In genomic region chr9:41975968-41976367, GRCm38 (mm10) we compare ENCODE assay signal across 21 mouse cellular contexts.
A peak's percentile ranks its signal among the peaks of the same experiment; 100 is the strongest.
DNase-seq lines count a peak whose midpoint lies in the region; ATAC-seq lines count a peak whose summit lies in the region.
"Had no signal": no experiment of that assay in that cellular context is flagged by ENCODE, and none has a peak within 500 bp of the region (broad histone marks: within the 10 kb centered on the region; RNA-seq: fewer than 3 reads in every experiment).

No protein-coding gene starts in this region.

- H3K36me3 ChIP-seq in heart, embryonic 13.5 days: no peaks in the 10 kb centered on the region
- H3K36me3 ChIP-seq in lung, embryonic 16.5 days (ENCODE audit: control insufficient read depth, insufficient read depth, low read length): peaks cover 10% of the 10 kb centered on the region

- peak overlapping the region; percentile 3; the same call in 1 of the 2 replicates for H3K4me2 ChIP-seq in heart, embryonic 13.5 days
- H3K4me2 ChIP-seq in lung, embryonic 16.5 days (ENCODE audit: low read depth, low read length): no peak overlapping the region
- H3K4me2 ChIP-seq: embryonic facial prominence, embryonic 13.5 days; embryonic facial prominence, embryonic 15.5 days; forebrain, embryonic 12.5 days had no signal

- no peak overlapping the region for H3K9ac ChIP-seq in heart, embryonic 13.5 days
- no peak overlapping the region for H3K9ac ChIP-seq in lung, embryonic 16.5 days (ENCODE audit: low read length)
- H3K9ac ChIP-seq: embryonic facial prominence, embryonic 13.5 days; embryonic facial prominence, embryonic 15.5 days; forebrain, embryonic 12.5 days had no signal

- 38% methylated on average over 15 of the region's 15 CpGs for WGBS in heart, embryonic 13.5 days
- 53% methylated on average over 15 of the region's 15 CpGs for whole genome bisulfite sequencing in lung, embryonic 16.5 days

- peaks cover 37% of the 10 kb centered on the region for H3K4me1 ChIP-seq in heart, embryonic 13.5 days
- no peaks in the 10 kb centered on the region for H3K4me1 ChIP-seq in lung, embryonic 16.5 days (replicated peaks; ENCODE audit: control insufficient read depth, insufficient read depth, low read length)
- H3K4me1 ChIP-seq: embryonic facial prominence, embryonic 15.5 days; forebrain, embryonic 12.5 days had no signal

- no peak overlapping the region for H3K4me3 ChIP-seq in heart, embryonic 13.5 days
- no peak overlapping the region for H3K4me3 ChIP-seq in lung, embryonic 16.5 days (ENCODE audit: low read length)
- H3K4me3 ChIP-seq: embryonic facial prominence, embryonic 13.5 days; embryonic facial prominence, embryonic 15.5 days; erythroblast, embryonic 14.5 days; forebrain, embryonic 10.5 days; forebrain, embryonic 12.5 days had no signal

- no peaks in the 10 kb centered on the region for H3K9me3 ChIP-seq in heart, embryonic 13.5 days
- no peaks in the 10 kb centered on the region for H3K9me3 ChIP-seq in lung, embryonic 16.5 days (ENCODE audit: control insufficient read depth, low read length)
- H3K9me3 ChIP-seq: embryonic facial prominence, embryonic 13.5 days; forebrain, embryonic 12.5 days had no signal

- 0 out of 2 replicates have a peak overlapping the region, but pooled peaks have one; percentile 5 for H3K27ac ChIP-seq in heart, embryonic 13.5 days (replicated peaks)
- H3K27ac ChIP-seq in lung, embryonic 16.5 days (ENCODE audit: low read length): no peak overlapping the region
- H3K27ac ChIP-seq: embryonic facial prominence, embryonic 13.5 days; embryonic facial prominence, embryonic 15.5 days; forebrain, embryonic 10.5 days; forebrain, embryonic 12.5 days had no signal

- no peak for ATAC-seq in heart, embryonic 13.5 days (ENCODE audit: extremely low read depth, insufficient number of reproducible peaks, low FRiP score, low TSS enrichment)
- ATAC-seq in lung, embryonic 16.5 days (ENCODE audit: low read depth): 0 out of 2 replicates have a peak, but pooled peaks have one; percentile 57
- ATAC-seq: forebrain, embryonic 14.5 days; forebrain, embryonic 16.5 days had no signal

- H3K27me3 ChIP-seq in heart, embryonic 13.5 days (replicated peaks): no peaks in the 10 kb centered on the region
- H3K27me3 ChIP-seq in lung, embryonic 16.5 days (ENCODE audit: control insufficient read depth, insufficient read depth, low read depth, low read length): no peaks in the 10 kb centered on the region
- H3K27me3 ChIP-seq: embryonic facial prominence, embryonic 13.5 days; embryonic facial prominence, embryonic 15.5 days; forebrain, embryonic 12.5 days had no signal

- DNase-seq in heart, postnatal 4 days: no peak
- DNase-seq in lung, adult 18-20 months: no peak
- DNase-seq: adrenal gland, adult 2 months; adrenal gland, postnatal 10 days; adrenal gland, postnatal 25 days; cerebellum, adult 11 months; cerebellum, adult 18-20 months; cerebellum, adult 8-10 months; cerebellum, adult 9-11 months; cerebellum, postnatal 14 days; cerebellum, postnatal 36 days; embryo, embryonic 11 days had no signal
